Mouse (Mus musculus): ENCODE measurements at regions not wholly inside any gene's neighbourhood (a gene's known extent, or its start where the extent isn't known, plus 50 kb on each side); places are given as distances from the start of the nearest gene placed in this dataset.
"Not testable (repeated sequence)": the region's sequence is repeated elsewhere in the genome, so short reads cannot be mapped to it uniquely, and the experiment has no call there.

GRCm38 (mm10) chr15:42082436-42082835 lies 1948.3 kb downstream of the 9330182O14Rik start:
- no peak for DNase-seq

- no peak for DNase-seq
Observed at GRCm38 (mm10) chr15:42100730-42101129, 1966.6 kb downstream of the 9330182O14Rik start.

GRCm38 (mm10) chr15:42104816-42105215 lies 1970.7 kb downstream of the 9330182O14Rik start:
- DNase-seq: no peak

GRCm38 (mm10) chr15:42107106-42107505 lies 1972.9 kb downstream of the 9330182O14Rik start:
- DNase-seq: no peak

- no peak for DNase-seq
Observed at GRCm38 (mm10) chr15:42111811-42112210, 1977.6 kb downstream of the 9330182O14Rik start.

GRCm38 (mm10) chr15:42127471-42127870 lies 1993.3 kb downstream of the 9330182O14Rik start:
- DNase-seq: no peak

- DNase-seq: no peak
Observed at GRCm38 (mm10) chr15:42128976-42129375, 1994.8 kb downstream of the 9330182O14Rik start.

GRCm38 (mm10) chr15:42166546-42166945 lies 2032.4 kb downstream of the 9330182O14Rik start:
- no peak for DNase-seq

- DNase-seq: not testable (repeated sequence)
Observed at GRCm38 (mm10) chr15:42177766-42178165, 2043.6 kb downstream of the 9330182O14Rik start.

GRCm38 (mm10) chr15:42207187-42207846 lies 2073.2 kb downstream of the 9330182O14Rik start:
- DNase-seq: peak; percentile 24

- no peak for DNase-seq
Observed at GRCm38 (mm10) chr15:42219496-42219895, 2085.3 kb downstream of the 9330182O14Rik start.

GRCm38 (mm10) chr15:42220005-42220404 lies 2085.8 kb downstream of the 9330182O14Rik start:
- no peak for DNase-seq

GRCm38 (mm10) chr15:42225006-42225405 lies 2090.8 kb downstream of the 9330182O14Rik start:
- no peak for DNase-seq

- DNase-seq: no peak
Observed at GRCm38 (mm10) chr15:42231692-42232091, 2097.5 kb downstream of the 9330182O14Rik start.

- no peak for DNase-seq
Observed at GRCm38 (mm10) chr15:42246812-42247211, 2112.6 kb downstream of the 9330182O14Rik start.

GRCm38 (mm10) chr15:42252730-42253330 lies 2118.7 kb downstream of the 9330182O14Rik start:
- no peak for DNase-seq

GRCm38 (mm10) chr15:42256343-42256742 lies 2122.2 kb downstream of the 9330182O14Rik start:
- no peak for DNase-seq

- DNase-seq: no peak
Observed at GRCm38 (mm10) chr15:42275117-42275516, 2141.0 kb downstream of the 9330182O14Rik start.

- DNase-seq: no peak
Observed at GRCm38 (mm10) chr15:42277247-42277646, 2143.1 kb downstream of the 9330182O14Rik start.

- no peak for DNase-seq
Observed at GRCm38 (mm10) chr15:42280810-42281209, 2146.6 kb downstream of the 9330182O14Rik start.

GRCm38 (mm10) chr15:42296406-42296805 lies 2162.2 kb downstream of the 9330182O14Rik start:
- no peak for DNase-seq

- DNase-seq: no peak
Observed at GRCm38 (mm10) chr15:42297430-42297829, 2163.3 kb downstream of the 9330182O14Rik start.

- no peak for DNase-seq
Observed at GRCm38 (mm10) chr15:42301956-42302355, 2167.8 kb downstream of the 9330182O14Rik start.

GRCm38 (mm10) chr15:42304097-42304496 lies 2169.9 kb downstream of the 9330182O14Rik start:
- DNase-seq: no peak

- no peak for DNase-seq
Observed at GRCm38 (mm10) chr15:42309586-42309985, 2175.4 kb downstream of the 9330182O14Rik start.

Measured in kidney, postnatal 10 days (tissue).